Mouse (Mus musculus) limb, embryonic 13.5 days (tissue): Measurements from ENCODE around the gene Kat6b. TPM values are rescaled to one million over a fixed set of nuclear protein-coding genes. Genes with fewer than 3 reads are reported as not detected.
A peak's percentile ranks its signal among the peaks of the same experiment; 100 is the strongest.

Source experiments
- ATAC-seq: fragments of 200-750 bp; cut with Nextera tagmentation; 2 replicates; pipeline ENCODE4 v1.8.0; 2017; ENCODE audit warnings: low read depth, moderate number of reproducible peaks, moderate TSS enrichment; ENCODE audit not compliant: low FRiP score
- H3K27ac ChIP-seq: fragments of 300-500 bp; sonication (generic); 2 replicates; pipeline ENCODE4 v1.5.1; 2015; ENCODE audit warnings: inconsistent platforms, mild to moderate bottlenecking, moderate library complexity
- H3K27me3 ChIP-seq: fragments of 300-500 bp; sonication (generic); 2 replicates; pipeline ENCODE4 v1.6.1; 2015; ENCODE audit warnings: mild to moderate bottlenecking, inconsistent platforms
- H3K36me3 ChIP-seq: fragments of 300-500 bp; sonication (generic); 2 replicates; pipeline ENCODE4 v1.6.1; 2015; ENCODE audit warnings: inconsistent platforms, mild to moderate bottlenecking, moderate library complexity
- H3K4me1 ChIP-seq: fragments of 300-500 bp; sonication (generic); 2 replicates; pipeline ENCODE4 v1.6.1; 2015; ENCODE audit warnings: inconsistent platforms
- H3K4me2 ChIP-seq: fragments of 300-500 bp; sonication (generic); replicated peaks from 2 replicates; pipeline ENCODE4 v1.6.1; 2015; ENCODE audit warnings: inconsistent platforms, mild to moderate bottlenecking, moderate library complexity
- H3K4me3 ChIP-seq: fragments of 300-500 bp; sonication (generic); 2 replicates; pipeline ENCODE4 v1.5.1; 2015; ENCODE audit warnings: moderate library complexity, mild to moderate bottlenecking, inconsistent platforms
- H3K9ac ChIP-seq: fragments of 300-500 bp; sonication (generic); 2 replicates; pipeline ENCODE4 v1.6.1; 2015; ENCODE audit warnings: mild to moderate bottlenecking, inconsistent platforms
- H3K9me3 ChIP-seq: fragments of 300-500 bp; sonication (generic); 2 replicates; pipeline ENCODE4 v1.6.1; 2016; ENCODE audit warnings: inconsistent platforms
- WGBS: fragments of 180-500 bp; shearing (Covaris S2); methylation state at CpG from one replicate; pipeline ENCODE4 v1.1.7; 2015; 5-methylcytosine and 5-hydroxymethylcytosine counted together
- polyA plus RNA-seq: library from polyadenylated mRNA; unstranded; fragments of >200 nt; fragmentation: Nextera tagmentation; extraction: Ambion mirVana; gene quantifications from 2 replicates; pipeline ENCODE4 v1.2.1, GENCODE M21; 2015

Gene Kat6b
- 30.7 and 31.4 TPM in 2 replicates for polyA plus RNA-seq

DNA sequence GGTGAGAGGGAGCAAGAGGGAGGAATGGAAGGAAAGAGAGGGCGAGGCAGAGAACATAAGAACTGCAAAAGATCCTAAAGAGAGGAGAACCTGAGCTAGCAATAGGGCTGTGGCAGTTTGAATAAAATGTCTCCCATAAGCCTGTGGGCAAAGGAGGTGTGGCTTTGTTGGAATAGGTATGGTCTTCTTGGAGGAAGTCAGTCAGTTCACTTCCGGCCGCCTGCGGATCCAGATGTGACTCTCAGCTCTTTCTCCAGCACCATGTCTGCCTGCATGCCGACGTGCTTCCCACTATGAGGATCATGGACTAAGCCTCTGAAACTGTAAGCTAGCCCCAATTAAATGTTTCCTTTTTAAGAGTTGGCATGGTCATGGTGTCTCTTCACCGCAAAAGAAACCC is at the start of gene Kat6b:
Gene Kat6b, plus strand, starts transcription at position 204 of the 400 bp plus-strand sequence.
- Histone ChIP-seq H3K9me3 (no peaks in the 10 kb centered on the region), H3K27ac (no peak within 1 kb of the TSS), H3K9ac (no peak within 1 kb of the TSS), H3K4me2 (no peak within 1 kb of the TSS), H3K36me3 (no peaks in the 10 kb centered on the region), H3K4me1 (no peaks in the 10 kb centered on the region), H3K27me3 (no peaks in the 10 kb centered on the region), H3K4me3 (no peak within 1 kb of the TSS)
- 83% methylated on average over 7 of the region's 7 CpGs for WGBS
- ATAC-seq = no peak

DNA sequence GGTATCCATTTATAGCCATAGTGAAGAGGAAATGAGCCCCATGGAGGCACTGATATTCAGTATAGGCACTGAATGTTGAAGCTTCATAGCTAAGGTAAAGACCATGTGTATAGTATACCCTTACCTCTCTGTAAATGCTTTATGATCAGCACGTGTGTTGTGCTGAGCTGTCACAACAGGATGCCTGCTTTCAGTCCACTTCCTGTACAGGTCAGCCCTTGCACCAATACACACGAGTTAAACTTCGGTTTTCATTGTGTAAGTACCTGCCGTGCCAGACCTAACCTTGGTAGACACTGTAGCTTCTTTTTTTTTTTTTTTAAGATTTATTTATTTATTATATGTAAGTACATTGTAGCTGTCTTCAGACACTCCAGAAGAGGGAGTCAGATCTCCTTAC is 47.8 kb upstream of the Kat6b start:
- no peak for ATAC-seq
- peaks cover 6% of the 10 kb centered on the region for H3K36me3 ChIP-seq
- no peaks in the 10 kb centered on the region for H3K27me3 ChIP-seq
- H3K9ac ChIP-seq = no peak overlapping the region
- no peak overlapping the region for H3K4me3 ChIP-seq
- no peak overlapping the region for H3K4me2 ChIP-seq
- no peak overlapping the region for H3K27ac ChIP-seq
- 66% methylated on average over 4 of the region's 4 CpGs for WGBS
- peaks cover 23% of the 10 kb centered on the region for H3K4me1 ChIP-seq
- no peaks in the 10 kb centered on the region for H3K9me3 ChIP-seq

DNA sequence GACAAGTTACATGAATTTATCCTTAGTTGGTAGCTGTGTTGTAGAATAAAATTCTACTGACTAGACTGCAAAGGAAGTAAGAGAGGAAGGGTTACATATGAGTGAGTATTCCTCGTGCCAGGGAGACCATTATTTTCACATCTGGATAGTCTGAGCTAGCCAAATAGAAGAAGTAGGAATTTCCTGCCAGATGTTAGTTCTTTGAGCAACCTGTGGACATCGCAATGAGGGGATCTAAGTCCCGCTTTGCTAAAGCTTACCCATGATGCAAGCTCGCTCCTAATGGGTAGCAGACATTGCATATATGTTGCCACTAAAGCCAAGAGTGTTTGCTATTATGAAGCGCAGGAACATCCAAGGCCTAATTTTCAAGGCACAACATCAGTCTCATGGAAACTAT is 47.2 kb upstream of the Kat6b start:
- ATAC-seq = peak; percentile 59; the same call in 1 of the 2 replicates
- H3K36me3 ChIP-seq = peaks cover 6% of the 10 kb centered on the region
- H3K27me3 ChIP-seq = no peaks in the 10 kb centered on the region
- H3K9ac ChIP-seq = no peak overlapping the region
- H3K4me1 ChIP-seq = peaks cover 23% of the 10 kb centered on the region
- no peak overlapping the region for H3K4me2 ChIP-seq
- H3K4me3 ChIP-seq = no peak overlapping the region
- H3K27ac ChIP-seq = peak overlapping the region; percentile 39; the same call in 1 of the 2 replicates
- WGBS = 16% methylated on average over 5 of the region's 5 CpGs
- H3K9me3 ChIP-seq = no peaks in the 10 kb centered on the region

DNA sequence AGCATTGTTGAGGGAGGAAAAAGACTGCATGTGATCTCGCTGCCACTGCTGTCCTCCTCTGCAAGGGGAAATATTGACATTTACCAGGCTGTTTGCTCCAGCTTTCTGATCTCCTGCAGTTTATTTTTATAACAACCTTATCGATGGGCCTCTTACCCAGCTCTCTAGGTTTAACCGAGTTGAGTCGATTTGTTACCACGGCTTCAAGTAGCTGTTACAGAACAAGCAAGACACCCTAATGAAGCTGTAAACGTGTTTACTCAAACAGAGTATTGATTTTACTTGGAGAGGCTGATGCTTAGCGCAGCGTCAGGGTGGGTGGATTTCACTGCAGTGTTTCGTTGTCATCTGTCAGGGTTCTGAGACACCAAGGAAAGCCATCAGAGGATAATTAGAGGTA is 46.5 kb upstream of the Kat6b start:
- Histone ChIP-seq H3K27me3 (no peaks in the 10 kb centered on the region), H3K36me3 (peaks cover 6% of the 10 kb centered on the region), H3K4me2 (no peak overlapping the region), H3K4me3 (no peak overlapping the region), H3K27ac (peak overlapping the region; percentile 72), H3K9ac (no peak overlapping the region), H3K9me3 (no peaks in the 10 kb centered on the region), H3K4me1 (peaks cover 28% of the 10 kb centered on the region)
- WGBS = 16% methylated on average over 9 of the region's 9 CpGs
- ATAC-seq = no peak

DNA sequence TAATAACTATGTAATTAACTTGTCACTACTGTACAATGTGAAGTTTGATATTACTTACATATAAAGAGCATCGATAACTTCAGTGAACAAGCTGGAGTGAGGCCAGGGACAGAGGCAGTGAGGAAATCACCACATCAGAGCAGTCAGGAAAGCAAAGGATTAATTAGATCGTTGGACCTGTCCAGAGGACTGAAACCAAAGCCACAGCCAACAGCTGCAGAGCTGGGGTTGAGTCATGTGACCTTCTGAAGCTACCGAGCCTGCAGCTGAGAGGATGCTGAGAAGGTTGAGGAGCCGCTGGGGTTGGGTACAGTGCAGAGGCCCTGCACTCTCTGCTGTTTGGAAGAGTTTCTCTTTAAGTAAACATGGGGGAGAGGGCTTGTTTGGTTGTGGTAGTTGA is 41.4 kb upstream of the Kat6b start:
- ATAC-seq = no peak
- H3K9ac ChIP-seq = no peak overlapping the region
- WGBS = 18% methylated on average over 4 of the region's 4 CpGs

DNA sequence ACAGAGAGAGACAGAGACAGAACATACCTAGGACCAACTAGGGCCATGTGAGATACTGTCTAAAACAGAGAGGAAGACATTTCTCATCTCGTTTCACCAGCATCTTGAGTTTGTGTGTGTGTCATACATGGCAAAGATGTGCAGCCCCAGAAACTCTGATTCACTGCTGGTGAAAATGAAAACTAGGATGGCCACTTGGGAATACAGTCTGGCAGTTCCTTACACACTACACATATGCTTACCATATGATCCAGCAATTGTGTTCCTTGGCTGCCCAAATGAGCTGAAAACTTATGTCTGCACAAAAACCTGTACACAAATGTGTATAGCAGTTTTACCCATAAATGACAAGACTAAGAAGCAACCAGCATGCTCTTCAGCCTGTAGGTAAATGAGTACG is 40.7 kb upstream of the Kat6b start:
- H3K27ac ChIP-seq = peak overlapping the region; percentile 87; the same call in 1 of the 2 replicates
- no peaks in the 10 kb centered on the region for H3K9me3 ChIP-seq
- WGBS = 76% methylated on average over 2 of the region's 2 CpGs
- H3K4me2 ChIP-seq = no peak overlapping the region
- H3K27me3 ChIP-seq = no peaks in the 10 kb centered on the region
- H3K36me3 ChIP-seq = no peaks in the 10 kb centered on the region
- H3K4me1 ChIP-seq = peaks cover 46% of the 10 kb centered on the region
- no peak overlapping the region for H3K4me3 ChIP-seq
- ATAC-seq = no peak
- no peak overlapping the region for H3K9ac ChIP-seq

More for the DNA sequence above, 41.4 kb upstream of the Kat6b start:
- Histone ChIP-seq H3K9me3 (no peaks in the 10 kb centered on the region), H3K27me3 (no peaks in the 10 kb centered on the region), H3K27ac (no peak overlapping the region), H3K4me1 (peaks cover 51% of the 10 kb centered on the region), H3K4me2 (no peak overlapping the region), H3K4me3 (no peak overlapping the region), H3K36me3 (no peaks in the 10 kb centered on the region)

DNA sequence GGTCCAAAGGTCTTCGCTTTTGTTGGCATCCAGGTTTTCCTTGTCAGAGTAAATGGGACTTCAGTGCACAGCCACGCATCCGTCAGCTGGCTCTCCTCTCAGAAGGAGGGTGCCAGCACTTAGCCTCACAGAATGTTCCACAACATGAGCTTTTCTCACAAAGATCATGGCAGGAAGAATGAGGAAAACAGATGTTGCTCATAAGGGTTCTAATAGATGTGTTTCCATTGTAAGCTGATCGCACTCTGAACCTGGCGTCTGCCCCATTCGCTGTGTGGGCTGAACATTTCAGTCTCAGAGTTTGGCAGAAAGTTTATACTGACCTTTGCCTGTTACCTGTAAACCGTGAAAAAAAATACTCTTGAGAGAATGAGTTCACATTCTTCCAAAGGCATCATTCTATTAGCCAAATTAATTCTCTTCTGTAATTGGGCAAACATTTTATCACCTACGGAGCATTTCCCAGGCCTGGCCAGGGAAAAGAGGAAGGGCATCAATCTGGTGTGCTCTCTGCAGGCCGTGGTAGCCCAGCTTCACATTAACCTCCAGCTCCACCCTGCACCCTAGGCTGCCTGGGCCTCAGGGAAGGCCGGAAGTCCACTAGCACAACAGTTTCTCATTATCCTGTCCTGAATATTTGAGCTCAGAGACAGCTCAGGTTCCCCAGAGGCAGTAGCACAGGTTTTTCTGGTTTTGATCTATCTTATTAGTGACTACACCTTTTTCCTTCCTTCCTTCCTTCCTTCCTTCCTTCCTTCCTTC is 39.3 kb upstream of the Kat6b start:
- H3K9ac ChIP-seq = no peak overlapping the region
- no peak overlapping the region for H3K4me3 ChIP-seq
- 19% methylated on average over 10 of the region's 10 CpGs for WGBS
- peak; percentile 86 for ATAC-seq
- H3K9me3 ChIP-seq = no peaks in the 10 kb centered on the region
- H3K36me3 ChIP-seq = no peaks in the 10 kb centered on the region
- peaks cover 44% of the 10 kb centered on the region for H3K4me1 ChIP-seq
- no peaks in the 10 kb centered on the region for H3K27me3 ChIP-seq
- H3K4me2 ChIP-seq = peak overlapping the region; percentile 34; the same call in 1 of the 2 replicates
- peak overlapping the region; percentile 87 for H3K27ac ChIP-seq

DNA sequence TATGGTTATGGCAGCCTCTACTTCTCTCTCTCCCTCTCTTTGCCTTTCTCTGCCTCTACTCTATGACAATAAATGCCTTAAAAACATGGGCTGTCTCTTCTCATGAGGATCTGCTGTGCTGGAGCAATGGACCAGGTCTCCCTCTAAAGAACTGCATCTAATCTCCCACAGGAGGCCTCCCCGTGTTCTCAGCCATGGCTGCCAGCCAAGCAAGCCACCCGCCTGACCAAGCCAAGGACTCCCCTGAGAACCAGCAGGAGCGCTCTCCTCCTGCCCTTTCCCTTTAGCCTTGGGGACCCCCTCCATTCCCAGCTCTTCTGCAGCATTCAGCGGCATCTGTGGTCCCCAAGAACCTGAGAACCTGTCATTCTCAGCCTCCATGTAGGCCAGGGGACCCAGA is 28.7 kb upstream of the Kat6b start:
- Histone ChIP-seq H3K9me3 (no peaks in the 10 kb centered on the region), H3K27ac (no peak overlapping the region), H3K36me3 (peaks cover 7% of the 10 kb centered on the region), H3K4me2 (no peak overlapping the region), H3K4me3 (no peak overlapping the region), H3K27me3 (no peaks in the 10 kb centered on the region), H3K4me1 (peaks cover 18% of the 10 kb centered on the region), H3K9ac (no peak overlapping the region)
- ATAC-seq = no peak
- WGBS = 78% methylated on average over 4 of the region's 4 CpGs

DNA sequence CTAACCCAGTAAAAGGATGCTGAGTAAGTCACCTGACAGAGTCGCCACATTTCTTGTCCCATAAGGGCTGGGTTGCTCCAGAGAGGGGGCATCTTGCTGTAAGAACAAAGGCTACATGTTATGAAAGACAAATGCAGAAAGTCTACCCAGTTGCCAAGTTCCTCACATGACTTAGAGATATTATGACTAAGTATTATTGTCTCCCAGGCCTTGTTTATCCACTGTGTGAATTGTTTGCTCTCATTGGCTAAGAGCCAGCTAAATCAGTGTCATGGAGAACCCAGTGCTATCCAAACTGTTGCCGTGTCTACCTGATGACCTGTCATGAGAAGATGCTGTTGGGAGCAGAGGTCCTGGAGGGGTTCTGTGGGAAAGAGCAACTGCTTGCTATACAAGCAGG is 27.3 kb upstream of the Kat6b start:
- no peak overlapping the region for H3K27ac ChIP-seq
- H3K4me1 ChIP-seq = peaks cover 21% of the 10 kb centered on the region
- no peak overlapping the region for H3K9ac ChIP-seq
- peaks cover 6% of the 10 kb centered on the region for H3K36me3 ChIP-seq
- ATAC-seq = no peak
- 88% methylated on average over 2 of the region's 2 CpGs for whole genome bisulfite sequencing
- no peaks in the 10 kb centered on the region for H3K27me3 ChIP-seq
- H3K9me3 ChIP-seq = no peaks in the 10 kb centered on the region
- H3K4me2 ChIP-seq = no peak overlapping the region
- no peak overlapping the region for H3K4me3 ChIP-seq

DNA sequence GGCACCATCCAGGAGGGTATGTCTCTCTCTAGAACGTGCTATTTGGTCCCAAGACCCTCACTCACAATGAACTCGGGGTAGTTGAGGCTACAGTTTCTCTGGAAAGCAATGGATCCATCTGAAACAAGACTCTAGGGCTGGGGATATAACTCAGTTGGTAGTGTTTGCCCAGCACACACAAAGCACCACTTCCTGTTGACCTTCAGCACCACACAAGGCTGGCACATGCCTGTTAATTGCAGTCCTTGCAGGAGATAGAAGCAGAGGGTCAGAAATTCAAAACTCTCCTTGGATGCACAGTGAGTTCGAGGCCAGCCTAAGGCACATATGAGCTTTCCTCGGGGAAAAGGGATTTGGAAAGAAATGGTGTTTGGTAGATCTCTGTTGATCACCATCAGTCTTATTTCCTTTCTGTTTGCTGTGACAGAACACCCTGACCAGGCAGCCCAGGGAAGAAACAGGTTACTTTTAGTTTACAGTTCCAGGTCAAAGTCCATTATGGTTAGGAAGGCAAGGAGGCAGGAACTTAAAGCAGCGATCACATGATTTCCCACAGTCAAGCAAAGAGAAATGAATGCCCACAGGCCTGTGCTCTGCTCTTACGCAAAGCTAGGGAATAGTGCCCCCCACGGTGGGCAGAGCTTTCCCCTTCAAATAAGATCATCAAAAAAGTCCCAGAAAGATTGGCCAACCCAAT is 25.4 kb upstream of the Kat6b start:
- no peaks in the 10 kb centered on the region for H3K27me3 ChIP-seq
- no peak overlapping the region for H3K27ac ChIP-seq
- H3K9ac ChIP-seq = no peak overlapping the region
- H3K9me3 ChIP-seq = no peaks in the 10 kb centered on the region; the same call in 1 of the 2 replicates
- H3K4me1 ChIP-seq = peaks cover 25% of the 10 kb centered on the region
- no peaks in the 10 kb centered on the region for H3K36me3 ChIP-seq
- no peak overlapping the region for H3K4me2 ChIP-seq
- ATAC-seq = no peak
- H3K4me3 ChIP-seq = no peak overlapping the region
- WGBS = 89% methylated on average over 7 of the region's 7 CpGs

DNA sequence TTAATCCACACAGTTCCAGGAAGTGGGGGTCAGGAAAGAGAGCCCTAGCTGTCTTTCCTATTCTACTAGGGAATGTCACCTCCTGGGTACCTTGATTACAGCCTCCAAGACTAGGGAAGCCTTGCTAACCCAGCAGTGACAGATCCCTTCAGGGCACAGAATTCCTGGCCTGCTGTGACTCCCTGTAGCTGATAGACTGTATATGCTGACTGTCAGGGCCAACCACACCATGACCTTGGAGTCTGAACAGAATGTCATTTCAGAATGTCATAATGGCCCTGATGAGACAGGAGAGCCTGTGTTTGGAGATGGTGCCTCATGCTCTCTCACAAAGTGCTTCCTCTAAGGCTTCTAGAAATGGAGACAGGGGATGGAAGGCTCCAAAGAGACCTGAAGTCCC is 24.7 kb upstream of the Kat6b start:
- H3K9me3 ChIP-seq = no peaks in the 10 kb centered on the region; the same call in 1 of the 2 replicates
- H3K4me1 ChIP-seq = peaks cover 18% of the 10 kb centered on the region
- H3K27me3 ChIP-seq = no peaks in the 10 kb centered on the region
- H3K4me3 ChIP-seq = no peak overlapping the region
- no peak overlapping the region for H3K27ac ChIP-seq
- H3K36me3 ChIP-seq = no peaks in the 10 kb centered on the region
- ATAC-seq = no peak
- H3K4me2 ChIP-seq = no peak overlapping the region
- H3K9ac ChIP-seq = no peak overlapping the region

DNA sequence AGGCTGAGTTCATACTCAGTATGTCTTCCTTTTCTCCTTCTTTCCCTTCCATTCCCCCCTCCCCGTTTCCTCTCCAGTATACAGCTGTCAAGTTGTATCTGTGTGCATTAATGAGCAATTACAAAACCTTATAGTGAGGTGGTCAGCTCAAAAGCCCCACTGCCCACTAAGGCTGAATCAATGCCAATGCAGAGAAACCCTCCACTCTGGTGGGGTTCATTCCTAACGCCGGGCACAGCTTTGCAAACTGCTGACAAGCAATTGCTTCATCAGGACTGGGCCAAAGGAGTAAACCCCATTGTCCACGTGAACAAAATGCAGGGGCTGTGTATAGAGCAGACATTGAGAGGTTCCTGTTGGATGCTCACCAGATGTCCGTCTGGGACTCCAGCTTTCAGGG is 23.4 kb upstream of the Kat6b start:
- H3K27ac ChIP-seq = no peak overlapping the region
- peaks cover 19% of the 10 kb centered on the region for H3K4me1 ChIP-seq
- H3K9ac ChIP-seq = no peak overlapping the region
- H3K4me3 ChIP-seq = no peak overlapping the region
- H3K36me3 ChIP-seq = no peaks in the 10 kb centered on the region
- 87% methylated on average over 5 of the region's 5 CpGs for WGBS
- no peaks in the 10 kb centered on the region; the same call in 1 of the 2 replicates for H3K9me3 ChIP-seq
- no peak overlapping the region for H3K4me2 ChIP-seq
- ATAC-seq = no peak
- H3K27me3 ChIP-seq = no peaks in the 10 kb centered on the region
